Mouse (Mus musculus) heart, embryonic 11.5 days (tissue): Measurements from ENCODE around the gene Rhoa. TPM values are rescaled to one million over a fixed set of nuclear protein-coding genes. Genes with fewer than 3 reads are reported as not detected.

ENCODE experiments used
- ATAC-seq: fragments of 200-750 bp; cut with Nextera tagmentation; replicated peaks from 2 replicates; pipeline ENCODE4 v1.8.0; 2017; ENCODE audit warnings: moderate library complexity; ENCODE audit not compliant: insufficient number of reproducible peaks, low FRiP score, low TSS enrichment
- H3K27ac ChIP-seq: fragments of 300-500 bp; sonication (generic); 2 replicates; pipeline ENCODE4 v1.5.1; 2014; ENCODE audit warnings: mild to moderate bottlenecking, low read depth, low read length
- H3K27me3 ChIP-seq: fragments of 300-500 bp; sonication (generic); 2 replicates; pipeline ENCODE4 v1.6.1; 2014; ENCODE audit warnings: mild to moderate bottlenecking, low read length, mixed read lengths; ENCODE audit not compliant: control insufficient read depth, insufficient read depth
- H3K36me3 ChIP-seq: fragments of 300-500 bp; sonication (generic); 2 replicates; pipeline ENCODE4 v1.6.1; 2014; ENCODE audit warnings: mild to moderate bottlenecking, low read length, moderate library complexity, mixed read lengths; ENCODE audit not compliant: control insufficient read depth, insufficient read depth
- H3K4me1 ChIP-seq: fragments of 300-500 bp; sonication (generic); 2 replicates; pipeline ENCODE4 v1.6.1; 2014; ENCODE audit warnings: low read length; ENCODE audit not compliant: control insufficient read depth, insufficient read depth
- H3K4me2 ChIP-seq: fragments of 300-500 bp; sonication (generic); 2 replicates; pipeline ENCODE4 v1.6.1; 2014; ENCODE audit warnings: mild to moderate bottlenecking, moderate library complexity
- H3K4me3 ChIP-seq: fragments of 300-500 bp; sonication (generic); 2 replicates; pipeline ENCODE4 v1.5.1; 2014; ENCODE audit warnings: low read depth, low read length
- H3K9ac ChIP-seq: fragments of 300-500 bp; sonication (generic); 2 replicates; pipeline ENCODE4 v1.6.1; 2014; ENCODE audit warnings: mild to moderate bottlenecking, low read depth, low read length, moderate library complexity
- H3K9me3 ChIP-seq: fragments of 300-500 bp; sonication (generic); replicated peaks from 2 replicates; pipeline ENCODE4 v1.6.1; 2016; ENCODE audit warnings: low read length; ENCODE audit not compliant: control insufficient read depth
- WGBS: fragments of 180-500 bp; shearing (Covaris S2); extraction: QIAGEN DNeasy Blood & Tissue Kit; methylation state at CpG from one replicate; pipeline ENCODE4 v1.1.7; 2014; ENCODE audit not compliant: insufficient replicate concordance; 5-methylcytosine and 5-hydroxymethylcytosine counted together
- polyA plus RNA-seq: library from polyadenylated mRNA; unstranded; fragments of >200 nt; fragmentation: Nextera tagmentation; extraction: Ambion mirVana; gene quantifications from 2 replicates; pipeline ENCODE4 v1.2.1, GENCODE M21; 2014

The Rhoa gene
- polyA plus RNA-seq, 1 experiment from 2014 or later = 277 TPM

DNA sequence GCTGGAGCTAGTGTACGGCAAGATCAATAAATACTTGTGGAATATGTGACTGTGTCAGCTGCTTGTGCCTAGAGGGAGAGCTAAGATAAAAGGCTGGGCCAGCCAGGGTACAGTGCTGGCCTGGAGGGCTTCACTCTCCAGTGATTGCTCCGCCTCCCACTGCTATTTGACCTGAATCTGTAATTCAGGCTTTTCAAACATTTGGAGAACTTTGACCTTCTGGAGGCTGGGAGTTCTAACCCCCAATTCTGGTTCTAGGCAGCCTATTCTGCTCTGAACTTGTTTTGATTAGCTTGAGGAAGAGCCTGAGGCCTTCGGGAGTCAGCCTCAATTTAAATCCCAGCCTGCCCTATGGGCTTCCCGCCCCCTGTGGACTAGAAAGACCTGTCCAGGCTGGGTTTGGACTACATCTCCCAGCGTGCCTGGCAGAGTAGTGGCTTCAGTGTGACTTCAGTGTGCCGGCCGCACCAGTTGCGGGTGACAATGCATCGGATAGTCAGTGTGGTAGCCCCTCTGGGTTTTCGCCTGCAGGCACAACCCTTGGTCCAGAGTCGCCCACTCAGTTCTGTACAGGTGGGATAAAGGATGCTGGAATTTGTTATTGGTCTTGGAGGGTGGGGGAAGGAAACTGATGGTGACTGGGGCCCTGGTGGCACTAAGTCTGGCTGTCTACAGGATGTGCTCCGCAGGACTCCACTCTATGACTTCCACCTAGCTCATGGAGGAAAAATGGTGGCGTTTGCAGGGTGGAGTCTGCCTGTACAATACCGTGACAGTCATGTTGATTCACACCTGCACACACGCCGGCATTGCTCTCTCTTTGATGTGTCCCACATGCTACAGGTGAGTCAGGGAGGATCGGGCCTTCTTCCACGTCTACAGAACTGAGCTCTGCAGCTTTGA lies 9.2 kb upstream of the Rhoa start, which contains the start of gene Amt:
Gene Amt, plus strand, starts transcription at position 401 of the 903 bp plus-strand sequence.
- Histone ChIP-seq H3K27me3 (no peaks in the 10 kb centered on the region), H3K9me3 (no peaks in the 10 kb centered on the region), H3K4me3 (peak within 1 kb of the TSS; percentile 29), H3K27ac (peak within 1 kb of the TSS; percentile 37; the same call in 1 of the 2 replicates), H3K36me3 (no peaks in the 10 kb centered on the region), H3K4me2 (peak within 1 kb of the TSS; percentile 60), H3K4me1 (peaks cover 11% of the 10 kb centered on the region; the same call in 1 of the 2 replicates), H3K9ac (peak within 1 kb of the TSS; percentile 58)
- ATAC-seq = no peak
- 26% methylated on average over 18 of the region's 18 CpGs for WGBS

DNA sequence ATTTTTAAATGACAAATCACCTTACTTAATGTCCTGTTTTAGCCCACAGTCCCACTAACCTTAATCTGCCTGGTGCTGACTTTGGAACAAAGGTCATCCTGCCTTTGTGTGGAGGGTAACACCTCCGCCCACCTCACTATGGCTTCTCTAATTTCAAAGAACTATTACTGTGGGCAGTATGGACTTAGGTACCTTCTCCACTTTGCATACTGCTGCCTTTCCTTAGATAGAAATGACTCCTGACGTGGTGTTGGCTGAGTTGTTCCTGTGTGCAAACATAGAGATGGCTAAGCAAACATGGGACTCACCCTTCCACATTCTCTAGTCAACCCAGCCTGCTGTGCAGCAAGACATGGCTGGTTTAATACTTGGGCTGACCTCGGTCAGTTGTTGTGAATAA lies 4.1 kb upstream of the Rhoa start:
- H3K27ac ChIP-seq = no peak overlapping the region
- H3K36me3 ChIP-seq = peaks cover 5% of the 10 kb centered on the region; the same call in 1 of the 2 replicates
- H3K4me1 ChIP-seq = peaks cover 11% of the 10 kb centered on the region; the same call in 1 of the 2 replicates
- 74% methylated on average over 3 of the region's 3 CpGs for WGBS
- ATAC-seq = no peak
- no peaks in the 10 kb centered on the region for H3K27me3 ChIP-seq
- H3K4me3 ChIP-seq = no peak overlapping the region
- H3K9me3 ChIP-seq = no peaks in the 10 kb centered on the region
- H3K4me2 ChIP-seq = no peak overlapping the region
- H3K9ac ChIP-seq = no peak overlapping the region

DNA sequence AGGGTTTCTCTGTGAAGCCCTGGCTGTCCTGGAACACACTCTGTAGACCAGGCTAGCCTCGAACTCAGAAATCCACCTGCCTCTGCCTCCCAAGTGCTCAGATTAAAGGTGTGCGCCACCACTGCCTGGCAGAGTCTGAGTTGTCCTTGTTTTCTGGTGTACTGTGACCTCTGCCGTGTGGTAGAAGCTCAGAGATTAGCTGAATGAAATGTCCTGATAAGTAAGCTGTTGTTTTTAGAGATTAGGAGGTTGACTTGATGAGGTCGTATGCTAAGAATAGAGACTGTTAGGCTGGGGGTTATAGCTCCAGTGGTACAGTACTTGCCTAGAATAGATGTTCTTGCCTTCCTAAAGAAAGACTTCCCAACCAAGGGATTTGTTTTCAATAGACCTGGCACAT lies 1.2 kb upstream of the Rhoa start:
- Histone ChIP-seq H3K27ac (peak overlapping the region; percentile 100), H3K27me3 (no peaks in the 10 kb centered on the region), H3K36me3 (peaks cover 5% of the 10 kb centered on the region; the same call in 1 of the 2 replicates), H3K9ac (peak overlapping the region; percentile 93), H3K4me3 (peak overlapping the region; percentile 83), H3K4me2 (peak overlapping the region; percentile 94), H3K4me1 (peaks cover 19% of the 10 kb centered on the region), H3K9me3 (no peaks in the 10 kb centered on the region)
- no peak for ATAC-seq
- WGBS = 33% methylated on average over 4 of the region's 4 CpGs

DNA sequence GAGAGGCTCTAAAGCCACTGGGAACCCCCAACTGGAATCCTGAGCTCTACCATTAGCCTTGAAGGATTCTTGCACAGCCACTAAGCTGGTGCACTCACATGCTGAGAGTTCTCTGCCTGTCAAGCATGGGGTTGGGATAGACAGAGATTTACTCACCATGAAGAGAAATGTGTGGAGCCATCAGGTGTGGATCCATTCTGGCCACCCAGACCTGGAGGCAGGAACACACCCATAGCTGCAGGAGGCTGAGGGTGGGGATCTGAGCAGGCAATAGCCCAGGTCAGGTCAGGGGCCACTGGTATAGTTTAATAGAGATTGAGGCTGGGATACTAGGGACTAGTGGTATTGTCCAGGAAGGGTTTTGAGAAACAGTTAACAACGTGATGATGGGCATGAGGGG lies 759 bp upstream of the Rhoa start:
- no peak for ATAC-seq
- Histone ChIP-seq H3K36me3 (peaks cover 5% of the 10 kb centered on the region; the same call in 1 of the 2 replicates), H3K27me3 (no peaks in the 10 kb centered on the region), H3K4me2 (peak overlapping the region; percentile 94), H3K27ac (peak overlapping the region; percentile 100), H3K4me3 (peak overlapping the region; percentile 83), H3K9me3 (no peaks in the 10 kb centered on the region), H3K4me1 (peaks cover 19% of the 10 kb centered on the region), H3K9ac (peak overlapping the region; percentile 93)
- WGBS = 0% methylated on average over 1 of the region's 1 CpGs

DNA sequence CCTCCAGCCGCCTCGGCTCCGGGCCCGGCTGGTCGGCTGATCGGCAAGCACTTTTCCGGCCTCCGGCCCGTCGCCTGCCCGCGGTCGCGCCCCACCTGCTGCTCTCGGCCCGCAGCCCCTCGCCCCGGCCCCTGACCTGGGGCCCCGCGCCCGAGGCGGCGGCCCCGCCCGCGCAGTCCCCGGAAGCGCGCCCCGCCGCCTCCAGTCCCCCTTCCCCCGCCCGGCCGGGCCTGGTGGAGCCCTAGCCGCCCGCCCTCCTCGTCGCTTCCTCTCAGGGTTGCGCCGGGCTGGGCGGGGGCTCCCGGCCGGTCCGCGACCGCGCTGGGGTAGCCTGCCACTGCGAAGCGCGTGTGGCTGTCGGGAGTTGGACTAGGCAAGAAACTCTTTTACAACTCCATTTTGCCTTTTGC lies 647 bp downstream of the Rhoa start:
- under 1% methylated on average over 49 of the region's 51 CpGs for WGBS
- peak overlapping the region; percentile 83 for H3K4me3 ChIP-seq
- H3K4me2 ChIP-seq = peak overlapping the region; percentile 94
- ATAC-seq = peak; percentile 86
- H3K36me3 ChIP-seq = peaks cover 5% of the 10 kb centered on the region; the same call in 1 of the 2 replicates
- H3K9me3 ChIP-seq = no peaks in the 10 kb centered on the region
- peak overlapping the region; percentile 100 for H3K27ac ChIP-seq
- peaks cover 28% of the 10 kb centered on the region for H3K4me1 ChIP-seq
- H3K9ac ChIP-seq = peak overlapping the region; percentile 98
- no peaks in the 10 kb centered on the region for H3K27me3 ChIP-seq

DNA sequence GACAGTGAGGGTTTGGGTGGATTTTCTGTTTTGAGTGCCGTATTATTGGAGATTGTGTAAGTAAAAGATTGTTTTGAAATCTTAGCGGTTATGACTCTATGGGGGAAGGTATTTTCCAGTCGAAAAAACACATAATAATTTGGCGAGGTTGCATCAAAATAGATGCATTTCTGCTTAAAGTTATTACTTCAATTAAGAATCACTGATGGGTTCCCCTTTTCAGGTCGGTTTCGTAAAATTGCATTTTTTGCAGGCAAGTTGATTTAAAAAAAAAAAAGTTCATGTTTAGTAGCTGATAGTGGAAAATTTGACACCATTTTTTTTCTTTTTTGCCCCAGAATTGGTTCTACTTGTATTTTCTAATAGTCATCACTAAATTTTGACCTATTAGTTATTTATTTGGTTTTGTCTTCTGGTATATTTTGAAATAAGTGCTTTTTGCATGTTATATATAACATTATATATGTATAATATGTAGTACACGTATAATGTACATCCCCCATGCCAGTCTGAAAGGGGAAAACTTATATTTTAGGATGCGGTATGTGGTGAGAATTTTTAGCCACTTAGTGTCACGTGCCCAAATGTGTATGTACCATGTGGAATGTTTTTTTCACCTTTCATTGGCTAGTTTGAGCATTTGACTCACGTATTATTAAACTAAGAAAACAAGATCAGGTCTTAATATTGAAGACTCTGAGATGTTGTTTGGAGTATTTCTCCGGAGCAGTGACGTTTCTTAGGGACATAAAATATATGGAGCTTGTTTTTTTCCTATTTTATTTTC lies 1.3 kb downstream of the Rhoa start:
- H3K9me3 ChIP-seq = no peaks in the 10 kb centered on the region
- H3K27ac ChIP-seq = peak overlapping the region; percentile 100
- peaks cover 5% of the 10 kb centered on the region; the same call in 1 of the 2 replicates for H3K36me3 ChIP-seq
- WGBS = 16% methylated on average over 12 of the region's 12 CpGs
- H3K27me3 ChIP-seq = no peaks in the 10 kb centered on the region
- peak overlapping the region; percentile 83 for H3K4me3 ChIP-seq
- peak overlapping the region; percentile 94 for H3K4me2 ChIP-seq
- no peak for ATAC-seq
- H3K9ac ChIP-seq = peak overlapping the region; percentile 98
- peaks cover 28% of the 10 kb centered on the region for H3K4me1 ChIP-seq

DNA sequence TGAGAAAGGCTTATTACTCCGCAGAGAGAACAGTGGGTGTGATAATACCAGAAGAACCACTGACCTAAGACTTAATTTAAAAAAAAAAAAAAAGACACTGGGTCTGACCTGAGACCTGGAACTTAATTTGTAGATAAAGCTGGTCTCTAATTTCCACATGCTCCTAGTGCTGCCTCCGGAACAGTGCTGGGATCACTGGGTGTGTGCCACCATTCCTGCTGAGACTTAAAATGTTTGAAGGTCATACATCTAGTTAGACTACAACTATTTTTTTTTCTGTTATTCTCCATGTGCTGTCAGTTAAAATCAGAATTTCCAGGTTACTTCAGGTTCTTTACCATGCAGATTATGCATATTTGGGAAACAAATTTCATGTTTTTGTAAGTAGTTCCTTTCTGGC lies 2.2 kb downstream of the Rhoa start:
- 30% methylated on average over 2 of the region's 2 CpGs for WGBS
- H3K27me3 ChIP-seq = no peaks in the 10 kb centered on the region
- peak overlapping the region; percentile 94 for H3K4me2 ChIP-seq
- no peaks in the 10 kb centered on the region for H3K9me3 ChIP-seq
- H3K4me1 ChIP-seq = peaks cover 28% of the 10 kb centered on the region
- peaks cover 1% of the 10 kb centered on the region; the same call in 1 of the 2 replicates for H3K36me3 ChIP-seq
- H3K27ac ChIP-seq = no peak overlapping the region
- peak overlapping the region; percentile 83 for H3K4me3 ChIP-seq
- peak overlapping the region; percentile 68 for H3K9ac ChIP-seq
- ATAC-seq = no peak

DNA sequence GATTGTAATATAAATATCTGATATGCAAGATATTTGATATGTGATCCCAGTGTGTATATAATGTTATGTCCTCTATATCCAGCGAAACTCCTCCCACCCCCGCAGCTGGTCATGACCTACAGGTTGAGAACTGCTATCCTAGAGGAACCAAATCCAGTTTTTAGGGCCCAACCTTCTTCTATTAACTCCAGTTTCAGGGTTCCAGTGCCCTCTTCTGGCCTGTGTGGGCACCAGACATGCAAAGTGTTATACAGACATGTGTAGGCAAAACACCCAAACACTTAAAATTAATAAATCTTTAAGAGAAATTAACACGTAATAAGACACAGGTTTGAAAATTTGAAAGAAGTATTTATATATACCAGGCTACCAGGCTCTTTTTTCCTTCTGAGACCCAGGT lies 11.6 kb downstream of the Rhoa start:
- Histone ChIP-seq H3K4me1 (no peaks in the 10 kb centered on the region), H3K4me3 (no peak overlapping the region), H3K4me2 (no peak overlapping the region), H3K36me3 (no peaks in the 10 kb centered on the region), H3K9ac (no peak overlapping the region), H3K9me3 (no peaks in the 10 kb centered on the region), H3K27me3 (no peaks in the 10 kb centered on the region), H3K27ac (no peak overlapping the region)
- no peak for ATAC-seq
- 90% methylated on average over 3 of the region's 3 CpGs for WGBS
